Mouse (Mus musculus) lung, adult 2 months (tissue): ENCODE results near the gene Gmds.

ENCODE experiments used
- CTCF ChIP-seq: fragments of 200-500 bp; IDR thresholded peaks from 2 replicates; pipeline ENCODE4 v1.5.1; 2011; ENCODE audit warnings: mild to moderate bottlenecking, low read length, control low read depth; ENCODE audit not compliant: insufficient read depth
- POLR2A ChIP-seq: fragments of 200-500 bp; IDR thresholded peaks from 2 replicates; pipeline ENCODE4 v1.6.1; 2011; ENCODE audit warnings: low read depth, mild to moderate bottlenecking, control low read depth, low read length, borderline replicate concordance; ENCODE audit errors: extremely low read depth

- no peak for TF ChIP-seq CTCF
- no peak for TF ChIP-seq POLR2A
Measured at GRCm38 (mm10) chr13:32272937-32273496, 65.5 kb downstream of the Gmds start.
